Mouse (Mus musculus) midbrain, embryonic 14.5 days (tissue): ENCODE data around the gene Aaed1. TPM values are rescaled to one million over a fixed set of nuclear protein-coding genes. Genes with fewer than 3 reads are reported as not detected.

Source experiments
- ATAC-seq: fragments of 200-750 bp; cut with Nextera tagmentation; 2 replicates; pipeline ENCODE4 v1.8.0; 2017; ENCODE audit warnings: moderate number of reproducible peaks, moderate library complexity; ENCODE audit not compliant: low FRiP score, low TSS enrichment
- DNase-seq: peaks from one replicate; pipeline ENCODE4 v3.0.0-alpha.2; 2015
- H3K27ac ChIP-seq: fragments of 300-500 bp; sonication (generic); replicated peaks from 2 replicates; pipeline ENCODE4 v1.5.1; 2014; ENCODE audit warnings: mild to moderate bottlenecking, low read depth, low read length, moderate library complexity
- H3K27me3 ChIP-seq: fragments of 300-500 bp; sonication (generic); 2 replicates; pipeline ENCODE4 v1.6.1; 2014; ENCODE audit warnings: low read length, control low read depth, mixed read lengths; ENCODE audit not compliant: control insufficient read depth, insufficient read depth
- H3K36me3 ChIP-seq: fragments of 300-500 bp; sonication (generic); 2 replicates; pipeline ENCODE4 v1.6.1; 2014; ENCODE audit warnings: low read length, control low read depth; ENCODE audit not compliant: control insufficient read depth, insufficient read depth
- H3K4me1 ChIP-seq: fragments of 300-500 bp; sonication (generic); 2 replicates; pipeline ENCODE4 v1.6.1; 2014; ENCODE audit warnings: mild to moderate bottlenecking, antibody characterized with exemption, low read length, control low read depth; ENCODE audit not compliant: control insufficient read depth, insufficient read depth
- H3K4me2 ChIP-seq: fragments of 300-500 bp; sonication (generic); 2 replicates; pipeline ENCODE4 v1.6.1; 2014; ENCODE audit warnings: mild to moderate bottlenecking, low read length, moderate library complexity
- H3K4me3 ChIP-seq: fragments of 300-500 bp; sonication (generic); replicated peaks from 2 replicates; pipeline ENCODE4 v1.5.1; 2014; ENCODE audit warnings: low read depth, low read length
- H3K9ac ChIP-seq: fragments of 300-500 bp; sonication (generic); replicated peaks from 2 replicates; pipeline ENCODE4 v1.6.1; 2014; ENCODE audit warnings: mild to moderate bottlenecking, low read length, moderate library complexity
- H3K9me3 ChIP-seq: fragments of 300-500 bp; sonication (generic); 2 replicates; pipeline ENCODE4 v1.6.1; 2016; ENCODE audit warnings: low read length, control low read depth, mixed read lengths; ENCODE audit not compliant: control insufficient read depth
- WGBS: fragments of 180-500 bp; shearing (Covaris S2); extraction: QIAGEN DNeasy Blood & Tissue Kit; methylation state at CpG from one replicate; pipeline ENCODE4 v1.1.7; 2014; 5-methylcytosine and 5-hydroxymethylcytosine counted together
- polyA plus RNA-seq: library from polyadenylated mRNA; unstranded; fragments of >200 nt; fragmentation: Nextera tagmentation; extraction: Ambion mirVana; gene quantifications from 2 replicates; pipeline ENCODE4 v1.2.1, GENCODE M21; 2014

Gene Aaed1
- polyA plus RNA-seq, 1 experiment from 2014 or later, result 11.1 TPM

GRCm38 (mm10) chr13:64237000-64237680 lies 75.4 kb downstream of the Aaed1 start:
- no peak for DNase-seq
- Histone ChIP-seq H3K9ac (no peak overlapping the region), H3K27ac (no peak overlapping the region), H3K4me2 (no peak overlapping the region), H3K36me3 (no peaks in the 10 kb centered on the region), H3K27me3 (no peaks in the 10 kb centered on the region), H3K9me3 (no peaks in the 10 kb centered on the region), H3K4me1 (no peaks in the 10 kb centered on the region), H3K4me3 (no peak overlapping the region)
- no peak for ATAC-seq
- 75% methylated on average over 4 of the region's 4 CpGs for WGBS

GRCm38 (mm10) chr13:64235777-64236176 lies 76.7 kb downstream of the Aaed1 start:
- no peak overlapping the region for H3K4me3 ChIP-seq
- ATAC-seq (no peak), DNase-seq (no peak)
- WGBS, result 83% methylated on average over 3 of the region's 3 CpGs
- H3K27me3 ChIP-seq, result no peaks in the 10 kb centered on the region
- H3K27ac ChIP-seq, result no peak overlapping the region
- no peak overlapping the region for H3K4me2 ChIP-seq
- H3K9ac ChIP-seq, result no peak overlapping the region
- H3K4me1 ChIP-seq, result no peaks in the 10 kb centered on the region
- no peaks in the 10 kb centered on the region for H3K36me3 ChIP-seq
- H3K9me3 ChIP-seq, result no peaks in the 10 kb centered on the region

GRCm38 (mm10) chr13:64235062-64235715 lies 77.3 kb downstream of the Aaed1 start:
- no peak for DNase-seq
- WGBS, result 87% methylated on average over 4 of the region's 4 CpGs
- Histone ChIP-seq H3K4me2 (no peak overlapping the region), H3K27me3 (no peaks in the 10 kb centered on the region), H3K36me3 (no peaks in the 10 kb centered on the region), H3K27ac (no peak overlapping the region), H3K4me1 (no peaks in the 10 kb centered on the region), H3K4me3 (no peak overlapping the region), H3K9ac (no peak overlapping the region), H3K9me3 (no peaks in the 10 kb centered on the region)
- no peak for ATAC-seq

- Histone ChIP-seq H3K4me3 (no peak overlapping the region), H3K9ac (no peak overlapping the region), H3K27me3 (no peaks in the 10 kb centered on the region), H3K9me3 (no peaks in the 10 kb centered on the region), H3K4me1 (no peaks in the 10 kb centered on the region), H3K4me2 (no peak overlapping the region), H3K36me3 (no peaks in the 10 kb centered on the region), H3K27ac (no peak overlapping the region)
- DNase-seq (no peak), ATAC-seq (no peak)
- WGBS, result 80% methylated on average over 4 of the region's 4 CpGs
Measured at GRCm38 (mm10) chr13:64233139-64233538, 79.4 kb downstream of the Aaed1 start.

GRCm38 (mm10) chr13:64226725-64227124 lies 85.8 kb downstream of the Aaed1 start:
- H3K27ac ChIP-seq, result no peak overlapping the region
- no peak for ATAC-seq
- WGBS, result 95% methylated on average over 4 of the region's 4 CpGs

GRCm38 (mm10) chr13:64225738-64226137 lies 86.8 kb downstream of the Aaed1 start:
- no peak for ATAC-seq
- Histone ChIP-seq H3K9ac (no peak overlapping the region), H3K27ac (no peak overlapping the region), H3K4me2 (no peak overlapping the region), H3K4me3 (no peak overlapping the region), H3K9me3 (no peaks in the 10 kb centered on the region), H3K4me1 (no peaks in the 10 kb centered on the region), H3K27me3 (no peaks in the 10 kb centered on the region), H3K36me3 (no peaks in the 10 kb centered on the region)
- WGBS, result 96% methylated on average over 3 of the region's 3 CpGs
- DNase-seq, result no peak

More at GRCm38 (mm10) chr13:64226725-64227124, 85.8 kb downstream of the Aaed1 start:
- Histone ChIP-seq H3K9me3 (no peaks in the 10 kb centered on the region), H3K4me1 (no peaks in the 10 kb centered on the region), H3K4me3 (no peak overlapping the region), H3K36me3 (no peaks in the 10 kb centered on the region), H3K4me2 (no peak overlapping the region), H3K27me3 (no peaks in the 10 kb centered on the region), H3K9ac (no peak overlapping the region)
- DNase-seq, result no peak

Other genes with a start within 250 kb of the Aaed1 start
- gene Hsd17b3, start 223.5 kb downstream of the Aaed1 start, polyA plus RNA-seq, result not detected in 2 replicates
- gene Slc35d2, start 183.3 kb downstream of the Aaed1 start, polyA plus RNA-seq, result 1.4 and 1.8 TPM in 2 replicates
- 4.2 and 7.2 TPM in 2 replicates for gene Zfp367, start 159.5 kb downstream of the Aaed1 start, polyA plus RNA-seq
- gene Habp4, start 150.9 kb downstream of the Aaed1 start, polyA plus RNA-seq, result 34.7 and 36.5 TPM in 2 replicates
- gene Cdc14b, start 37.4 kb downstream of the Aaed1 start, polyA plus RNA-seq, result 1.9 and 3.7 TPM in 2 replicates
- gene Ctsl, start 58.2 kb upstream of the Aaed1 start, polyA plus RNA-seq, result 117 and 130 TPM in 2 replicates
- 20.2 and 22.0 TPM in 2 replicates for gene Cdk20, start 119.6 kb upstream of the Aaed1 start, polyA plus RNA-seq
- gene Fam240b, start 185.1 kb upstream of the Aaed1 start, polyA plus RNA-seq, result not detected in 2 replicates